14 mouse cellular contexts compared by ENCODE assay signal in genomic region chr1:90223006-90223405, GRCm38 (mm10). TPM values are rescaled to one million over a fixed set of nuclear protein-coding genes. Genes with fewer than 3 reads are reported as not detected.
DNase-seq lines count a peak whose midpoint lies in the region; ATAC-seq lines count a peak whose summit lies in the region.
"Had no signal": no experiment of that assay in that cellular context is flagged by ENCODE, and none has a peak within 500 bp of the region (broad histone marks: within the 10 kb centered on the region; RNA-seq: fewer than 3 reads in every experiment).

No protein-coding gene starts in this region.

- peaks cover 6% of the 10 kb centered on the region for H3K27me3 ChIP-seq in heart, embryonic 10.5 days (ENCODE audit: insufficient read depth, poor library complexity, severe bottlenecking)
- no peaks in the 10 kb centered on the region for H3K27me3 ChIP-seq in neural tube, embryonic 11.5 days (ENCODE audit: control insufficient read depth, insufficient read depth, low read length)
- peaks cover 22% of the 10 kb centered on the region for H3K27me3 ChIP-seq in midbrain, embryonic 12.5 days
- H3K27me3 ChIP-seq in neural tube, embryonic 15.5 days (replicated peaks): no peaks in the 10 kb centered on the region
- H3K27me3 ChIP-seq: heart, embryonic 15.5 days had no signal

- 0 out of 2 replicates have a peak overlapping the region, but pooled peaks have one; percentile 11 for H3K27ac ChIP-seq in heart, embryonic 10.5 days
- H3K27ac ChIP-seq in neural tube, embryonic 11.5 days (ENCODE audit: low read depth, low read length): peak overlapping the region; percentile 40; the same call in 1 of the 2 replicates
- peak overlapping the region; percentile 55; the same call in 1 of the 2 replicates for H3K27ac ChIP-seq in midbrain, embryonic 12.5 days (replicated peaks)
- H3K27ac ChIP-seq in neural tube, embryonic 15.5 days (replicated peaks): peak overlapping the region; percentile 50
- H3K27ac ChIP-seq: heart, embryonic 15.5 days; liver, embryonic 15.5 days had no signal

- intact Hi-C loops in heart, postnatal 10 days (cut with DNase I): no loop called here

- H3K9ac ChIP-seq in neural tube, embryonic 11.5 days (ENCODE audit: low read length): no peak overlapping the region
- no peak overlapping the region for H3K9ac ChIP-seq in midbrain, embryonic 12.5 days (replicated peaks)
- H3K9ac ChIP-seq in neural tube, embryonic 15.5 days (replicated peaks): no peak overlapping the region
- H3K9ac ChIP-seq: heart, embryonic 15.5 days; liver, embryonic 15.5 days had no signal

- 78% methylated on average over 2 of the region's 2 CpGs for WGBS in heart, embryonic 10.5 days
- WGBS in neural tube, embryonic 11.5 days: 43% methylated on average over 2 of the region's 2 CpGs
- WGBS in midbrain, embryonic 12.5 days: 30% methylated on average over 2 of the region's 2 CpGs
- 29% methylated on average over 2 of the region's 2 CpGs for WGBS in neural tube, embryonic 15.5 days

- H3K4me3 ChIP-seq in heart, embryonic 10.5 days: no peak overlapping the region
- no peak overlapping the region for H3K4me3 ChIP-seq in neural tube, embryonic 11.5 days (ENCODE audit: low read depth, low read length)
- H3K4me3 ChIP-seq in midbrain, embryonic 12.5 days: no peak overlapping the region
- no peak overlapping the region for H3K4me3 ChIP-seq in neural tube, embryonic 15.5 days (replicated peaks)
- H3K4me3 ChIP-seq: heart, embryonic 15.5 days; left cerebral cortex, adult 2 months; liver, embryonic 15.5 days had no signal

- H3K4me1 ChIP-seq in heart, embryonic 10.5 days: peaks cover 60% of the 10 kb centered on the region
- H3K4me1 ChIP-seq in neural tube, embryonic 11.5 days (ENCODE audit: control insufficient read depth, insufficient read depth, low read length): peaks cover 38% of the 10 kb centered on the region
- peaks cover 63% of the 10 kb centered on the region for H3K4me1 ChIP-seq in midbrain, embryonic 12.5 days
- peaks cover 42% of the 10 kb centered on the region for H3K4me1 ChIP-seq in neural tube, embryonic 15.5 days
- H3K4me1 ChIP-seq: liver, embryonic 15.5 days had no signal

- peaks cover 3% of the 10 kb centered on the region; the same call in 1 of the 2 replicates for H3K36me3 ChIP-seq in heart, embryonic 10.5 days
- no peaks in the 10 kb centered on the region for H3K36me3 ChIP-seq in neural tube, embryonic 11.5 days (ENCODE audit: control insufficient read depth, insufficient read depth, low read length)
- no peaks in the 10 kb centered on the region for H3K36me3 ChIP-seq in midbrain, embryonic 12.5 days
- no peaks in the 10 kb centered on the region for H3K36me3 ChIP-seq in neural tube, embryonic 15.5 days
- H3K36me3 ChIP-seq: heart, embryonic 15.5 days; liver, embryonic 15.5 days had no signal

- H3K4me2 ChIP-seq in neural tube, embryonic 11.5 days (ENCODE audit: low read depth): no peak overlapping the region; the same call in 1 of the 2 replicates
- H3K4me2 ChIP-seq in midbrain, embryonic 12.5 days (replicated peaks): no peak overlapping the region
- H3K4me2 ChIP-seq in neural tube, embryonic 15.5 days: no peak overlapping the region
- H3K4me2 ChIP-seq: heart, embryonic 15.5 days; liver, embryonic 15.5 days had no signal

- no peak for ATAC-seq in neural tube, embryonic 11.5 days (ENCODE audit: insufficient read depth, low FRiP score, low TSS enrichment)
- no peak for ATAC-seq in midbrain, embryonic 12.5 days (ENCODE audit: low FRiP score, low read depth)
- no peak for ATAC-seq in neural tube, embryonic 15.5 days (ENCODE audit: low FRiP score)
- ATAC-seq: activated CD4-positive, CD25-positive, alpha-beta regulatory T cell, adult 4 months had no signal

- H3K9me3 ChIP-seq in heart, embryonic 10.5 days: no peaks in the 10 kb centered on the region
- H3K9me3 ChIP-seq in neural tube, embryonic 11.5 days (ENCODE audit: control insufficient read depth, low read length): no peaks in the 10 kb centered on the region
- no peaks in the 10 kb centered on the region; the same call in 1 of the 2 replicates for H3K9me3 ChIP-seq in midbrain, embryonic 12.5 days
- no peaks in the 10 kb centered on the region for H3K9me3 ChIP-seq in neural tube, embryonic 15.5 days (replicated peaks)
- H3K9me3 ChIP-seq: heart, embryonic 15.5 days; liver, embryonic 15.5 days had no signal

- DNase-seq in heart, embryonic 10.5 days (ENCODE audit: low spot score): no peak
- DNase-seq in heart, postnatal 10 days: no peak
- no peak for DNase-seq in neural tube, embryonic 11.5 days (ENCODE audit: low spot score)
- no peak for DNase-seq in neural tube, embryonic 10.5 days (ENCODE audit: extremely low spot score, low spot score)
- no peak for DNase-seq in cerebellum, postnatal 4 days (ENCODE audit: low spot score in 2 of 2)
- DNase-seq in T-cell, adult 2 months (ENCODE audit: low spot score): no peak
- DNase-seq: adrenal gland, postnatal 36 days; heart, adult 11 months had no signal

RNA-seq across cellular contexts. Expression of gene Ackr3, which starts 19.2 kb away (rescaled TPM):
- polyA plus RNA-seq in heart, embryonic 10.5 days (2016; fragmentation: Nextera tagmentation; extraction: Ambion mirVana): 24.7 and 25.5 TPM in 2 replicates
- 10 to 100 TPM; 45.4 to 48.9 TPM for total RNA-seq in heart, postnatal 10 days (2021)
- polyA plus RNA-seq in neural tube, embryonic 11.5 days (2014; fragmentation: Nextera tagmentation; extraction: Ambion mirVana): 45.9 and 47.0 TPM in 2 replicates
- polyA plus RNA-seq in midbrain, embryonic 12.5 days (2016; fragmentation: Nextera tagmentation; extraction: Ambion mirVana): 26.6 and 27.4 TPM in 2 replicates
- polyA plus RNA-seq in neural tube, embryonic 15.5 days (2015; fragmentation: Nextera tagmentation; extraction: Ambion mirVana): 7.5 and 7.7 TPM in 2 replicates
